Mouse (Mus musculus) intestine, embryonic 15.5 days (tissue): ENCODE results near the gene Synj2bp. TPM values are rescaled to one million over a fixed set of nuclear protein-coding genes. Genes with fewer than 3 reads are reported as not detected.
"Not testable (repeated sequence)": the region's sequence is repeated elsewhere in the genome, so short reads cannot be mapped to it uniquely, and the experiment has no call there.

Experiments used
- ATAC-seq: fragments of 200-750 bp; cut with Nextera tagmentation; 2 replicates; pipeline ENCODE4 v1.8.0; 2017; ENCODE audit warnings: moderate TSS enrichment, moderate library complexity
- H3K27ac ChIP-seq: fragments of 300-500 bp; sonication (generic); 2 replicates; pipeline ENCODE4 v1.5.1; 2015; ENCODE audit warnings: mild to moderate bottlenecking, inconsistent platforms
- H3K27me3 ChIP-seq: fragments of 300-500 bp; sonication (generic); replicated peaks from 2 replicates; pipeline ENCODE4 v1.6.1; 2015; ENCODE audit warnings: inconsistent platforms
- H3K36me3 ChIP-seq: fragments of 300-500 bp; sonication (generic); 2 replicates; pipeline ENCODE4 v1.6.1; 2015; ENCODE audit warnings: inconsistent platforms
- H3K4me1 ChIP-seq: fragments of 300-500 bp; sonication (generic); replicated peaks from 2 replicates; pipeline ENCODE4 v1.6.1; 2015; ENCODE audit warnings: inconsistent platforms
- H3K4me2 ChIP-seq: fragments of 300-500 bp; sonication (generic); replicated peaks from 2 replicates; pipeline ENCODE4 v1.6.1; 2015; ENCODE audit warnings: mild to moderate bottlenecking, inconsistent platforms
- H3K4me3 ChIP-seq: fragments of 300-500 bp; sonication (generic); replicated peaks from 2 replicates; pipeline ENCODE4 v1.5.1; 2015; ENCODE audit warnings: inconsistent platforms
- H3K9ac ChIP-seq: fragments of 300-500 bp; sonication (generic); 2 replicates; pipeline ENCODE4 v1.6.1; 2015; ENCODE audit warnings: inconsistent platforms
- H3K9me3 ChIP-seq: fragments of 300-500 bp; sonication (generic); 2 replicates; pipeline ENCODE4 v1.6.1; 2016; ENCODE audit warnings: inconsistent platforms
- WGBS: fragments of 180-500 bp; shearing (Covaris S2); methylation state at CpG from one replicate; pipeline ENCODE4 v1.1.7; 2015; 5-methylcytosine and 5-hydroxymethylcytosine counted together
- polyA plus RNA-seq: library from polyadenylated mRNA; unstranded; fragments of >200 nt; fragmentation: Nextera tagmentation; extraction: Ambion mirVana; gene quantifications from 2 replicates; pipeline ENCODE4 v1.2.1, GENCODE M21; 2015

Gene Synj2bp
- polyA plus RNA-seq: 43.2 and 43.5 TPM in 2 replicates

- ATAC-seq: peak; percentile 96
- Histone ChIP-seq H3K36me3 (no peaks in the 10 kb centered on the region), H3K27ac (peak within 1 kb of the TSS; percentile 76), H3K4me1 (peaks cover 3% of the 10 kb centered on the region; the same call in 1 of the 2 replicates), H3K9me3 (no peaks in the 10 kb centered on the region), H3K27me3 (no peaks in the 10 kb centered on the region), H3K4me3 (peak within 1 kb of the TSS; percentile 82), H3K4me2 (peak within 1 kb of the TSS; percentile 58), H3K9ac (peak within 1 kb of the TSS; percentile 80)
- under 1% methylated on average over 46 of the region's 46 CpGs for WGBS
Measured at GRCm38 (mm10) chr12:81532316-81533028, at the start of gene Synj2bp, which contains the start of gene Gm20498. Synj2bp (minus strand) TSS chr12:81532911. Gm20498 (minus strand) TSS chr12:81532905.

DNA sequence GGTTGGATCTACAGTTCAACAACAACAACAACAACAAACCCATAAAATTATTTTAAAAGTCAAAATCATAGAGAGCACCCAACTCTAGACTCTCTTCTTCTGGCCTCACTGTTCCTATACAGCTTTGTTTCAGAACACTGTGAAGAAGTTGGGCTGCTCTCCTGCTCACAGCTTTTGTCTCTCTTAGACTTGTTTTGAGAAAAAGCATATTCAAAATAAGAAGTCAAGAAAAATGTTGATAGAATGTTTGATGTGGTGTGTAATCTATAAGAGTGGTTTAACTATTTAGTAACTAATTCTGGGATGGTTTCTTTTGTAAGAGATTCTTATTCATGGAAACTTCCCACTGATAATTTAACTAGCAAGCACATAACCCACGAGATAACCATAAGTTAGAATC lies 35.7 kb upstream of the Synj2bp start, which contains the start of gene Adam21:
Adam21 (minus strand) TSS at position 101 of the 400 bp plus-strand sequence.
- H3K9me3 ChIP-seq: no peaks in the 10 kb centered on the region
- no peaks in the 10 kb centered on the region for H3K4me1 ChIP-seq
- no peak within 1 kb of the TSS for H3K4me2 ChIP-seq
- no peak within 1 kb of the TSS for H3K27ac ChIP-seq
- no peaks in the 10 kb centered on the region; the same call in 1 of the 2 replicates for H3K36me3 ChIP-seq
- ATAC-seq: no peak
- 88% methylated on average over 1 of the region's 1 CpGs for whole genome bisulfite sequencing
- H3K27me3 ChIP-seq: no peaks in the 10 kb centered on the region
- no peak within 1 kb of the TSS for H3K4me3 ChIP-seq
- no peak within 1 kb of the TSS for H3K9ac ChIP-seq

GRCm38 (mm10) chr12:81567931-81568330 lies 35.2 kb upstream of the Synj2bp start:
- Histone ChIP-seq H3K27me3 (no peaks in the 10 kb centered on the region), H3K4me1 (no peaks in the 10 kb centered on the region), H3K4me3 (no peak overlapping the region), H3K9me3 (no peaks in the 10 kb centered on the region), H3K9ac (no peak overlapping the region), H3K4me2 (no peak overlapping the region), H3K36me3 (no peaks in the 10 kb centered on the region; the same call in 1 of the 2 replicates), H3K27ac (no peak overlapping the region)
- no peak for ATAC-seq
- WGBS: 88% methylated on average over 5 of the region's 5 CpGs

DNA sequence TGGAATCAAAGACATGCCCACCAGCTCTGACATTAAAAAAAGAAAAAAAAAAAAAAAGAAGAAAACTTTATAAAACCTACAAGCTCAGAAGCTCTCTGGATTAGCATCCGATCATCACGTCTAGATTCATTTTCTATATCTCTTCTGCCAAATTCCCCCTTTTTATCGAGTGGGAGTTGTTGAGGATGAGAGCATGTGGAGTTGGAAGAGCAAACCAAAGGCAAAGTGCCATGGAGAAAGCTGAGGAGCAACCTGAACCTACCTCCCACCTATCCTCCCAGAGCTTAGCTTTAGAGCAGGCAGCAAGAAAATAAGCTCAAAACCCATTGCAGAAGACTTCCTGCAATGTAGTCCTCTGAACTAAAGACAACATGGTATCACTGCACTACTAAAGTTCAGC lies 31.5 kb upstream of the Synj2bp start:
- no peaks in the 10 kb centered on the region for H3K9me3 ChIP-seq
- no peaks in the 10 kb centered on the region for H3K27me3 ChIP-seq
- no peak overlapping the region for H3K27ac ChIP-seq
- no peak for ATAC-seq
- H3K4me1 ChIP-seq: no peaks in the 10 kb centered on the region
- H3K9ac ChIP-seq: no peak overlapping the region
- no peak overlapping the region for H3K4me2 ChIP-seq
- WGBS: over 99% methylated on average over 3 of the region's 3 CpGs
- H3K36me3 ChIP-seq: no peaks in the 10 kb centered on the region
- H3K4me3 ChIP-seq: no peak overlapping the region

DNA sequence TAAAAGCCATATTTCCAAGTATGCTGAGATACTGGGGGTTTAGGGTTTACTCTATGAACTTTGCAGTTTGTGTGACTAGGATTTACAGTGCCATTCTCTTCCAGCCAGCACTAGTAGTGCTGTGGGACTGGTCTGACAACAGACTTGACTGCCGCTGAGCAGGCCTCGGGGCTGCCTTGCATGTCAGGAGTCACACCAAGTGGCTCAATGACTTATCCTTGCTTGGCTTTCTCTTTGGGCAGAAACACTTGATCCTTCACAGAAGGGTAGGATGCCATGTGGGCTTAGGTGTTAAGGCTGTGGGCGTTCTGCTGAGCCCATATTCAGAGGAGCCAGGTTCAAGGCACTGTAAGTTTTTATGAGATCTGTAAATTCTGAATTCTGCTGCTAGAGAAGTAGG lies 16.6 kb upstream of the Synj2bp start:
- no peaks in the 10 kb centered on the region for H3K4me1 ChIP-seq
- H3K36me3 ChIP-seq: no peaks in the 10 kb centered on the region
- H3K27ac ChIP-seq: no peak overlapping the region
- no peak for ATAC-seq
- H3K9me3 ChIP-seq: no peaks in the 10 kb centered on the region
- no peak overlapping the region for H3K9ac ChIP-seq
- 90% methylated on average over 3 of the region's 3 CpGs for WGBS
- no peak overlapping the region for H3K4me2 ChIP-seq
- no peak overlapping the region for H3K4me3 ChIP-seq
- no peaks in the 10 kb centered on the region for H3K27me3 ChIP-seq

- Histone ChIP-seq H3K9me3 (no peaks in the 10 kb centered on the region), H3K27ac (no peak overlapping the region), H3K4me1 (no peaks in the 10 kb centered on the region), H3K27me3 (no peaks in the 10 kb centered on the region), H3K4me2 (no peak overlapping the region), H3K9ac (no peak overlapping the region), H3K4me3 (no peak overlapping the region), H3K36me3 (no peaks in the 10 kb centered on the region)
- 66% methylated on average over 4 of the region's 4 CpGs for WGBS
- ATAC-seq: no peak
Measured at GRCm38 (mm10) chr12:81547163-81547562, 14.5 kb upstream of the Synj2bp start.

DNA sequence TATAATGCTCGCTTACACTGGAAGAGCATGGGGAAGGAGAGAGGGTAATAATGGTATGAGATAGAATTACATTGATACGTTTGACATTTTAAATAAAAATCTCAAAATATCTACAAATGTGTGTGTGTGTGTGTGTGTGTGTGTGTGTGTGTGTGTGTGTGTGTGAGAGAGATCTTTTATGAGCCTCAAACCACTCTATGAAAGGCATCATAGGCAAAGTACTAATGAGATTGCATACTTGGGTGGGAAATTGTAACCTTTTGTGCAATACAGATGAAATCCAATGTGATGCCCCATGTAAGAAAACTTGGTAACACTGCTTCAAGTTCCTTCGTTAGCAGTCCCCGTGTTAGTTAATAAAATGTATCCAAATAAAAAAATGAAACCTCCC lies 313 bp upstream of the Synj2bp start:
- Histone ChIP-seq H3K9ac (0 out of 2 replicates have a peak overlapping the region, but pooled peaks have one; percentile 80), H3K4me3 (peak overlapping the region; percentile 82), H3K4me2 (peak overlapping the region; percentile 58), H3K27me3 (no peaks in the 10 kb centered on the region), H3K36me3 (no peaks in the 10 kb centered on the region), H3K9me3 (no peaks in the 10 kb centered on the region), H3K27ac (0 out of 2 replicates have a peak overlapping the region, but pooled peaks have one; percentile 76), H3K4me1 (peaks cover 3% of the 10 kb centered on the region; the same call in 1 of the 2 replicates)
- peak; percentile 39 for ATAC-seq
- WGBS: 40% methylated on average over 4 of the region's 4 CpGs

DNA sequence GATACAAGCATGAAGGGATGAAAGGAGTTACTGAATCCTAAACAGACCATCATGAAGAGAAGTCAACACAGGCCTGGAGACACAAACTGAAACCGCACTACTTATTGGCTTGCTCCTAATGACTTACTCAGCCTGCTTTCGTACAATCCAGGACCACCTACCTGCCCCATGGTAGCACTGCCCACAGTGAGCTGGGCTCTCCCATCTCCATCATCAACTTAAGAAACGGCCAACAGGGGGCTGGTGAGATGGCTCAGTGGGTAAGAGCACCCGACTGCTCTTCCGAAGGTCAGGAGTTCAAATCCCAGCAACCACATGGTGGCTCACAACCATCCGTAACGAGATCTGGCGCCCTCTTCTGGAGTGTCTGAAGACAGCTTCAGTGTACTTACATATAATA lies 2.1 kb downstream of the Synj2bp start:
- not testable (repeated sequence) for H3K4me3 ChIP-seq, H3K27ac ChIP-seq, ATAC-seq, H3K36me3 ChIP-seq, H3K4me1 ChIP-seq, H3K27me3 ChIP-seq, H3K9me3 ChIP-seq, H3K9ac ChIP-seq, H3K4me2 ChIP-seq
- WGBS: 75% methylated on average over 8 of the region's 8 CpGs

DNA sequence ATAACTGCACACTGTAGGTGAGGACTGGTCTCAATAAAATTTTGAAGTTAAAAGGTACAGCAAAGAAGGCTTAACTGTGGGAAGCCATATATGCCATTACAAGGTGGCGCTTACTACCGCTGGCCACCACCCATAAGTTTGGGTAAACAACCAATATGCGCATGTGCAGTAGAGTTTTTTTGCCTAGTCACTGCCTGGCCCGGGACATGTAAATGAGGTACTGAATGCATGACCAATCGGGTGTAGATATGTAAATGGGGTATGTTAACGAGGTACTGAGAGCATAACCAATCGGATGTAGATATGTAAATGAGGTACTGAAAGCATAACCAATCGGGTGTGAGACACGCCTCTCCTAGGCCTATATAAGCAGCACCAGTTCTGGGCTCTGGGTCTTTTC lies 35.8 kb downstream of the Synj2bp start:
- H3K4me3 ChIP-seq, H3K9ac ChIP-seq, H3K27me3 ChIP-seq, H3K27ac ChIP-seq, H3K4me2 ChIP-seq, H3K4me1 ChIP-seq, ATAC-seq, H3K36me3 ChIP-seq, H3K9me3 ChIP-seq: not testable (repeated sequence)
- WGBS: 97% methylated on average over 9 of the region's 9 CpGs

DNA sequence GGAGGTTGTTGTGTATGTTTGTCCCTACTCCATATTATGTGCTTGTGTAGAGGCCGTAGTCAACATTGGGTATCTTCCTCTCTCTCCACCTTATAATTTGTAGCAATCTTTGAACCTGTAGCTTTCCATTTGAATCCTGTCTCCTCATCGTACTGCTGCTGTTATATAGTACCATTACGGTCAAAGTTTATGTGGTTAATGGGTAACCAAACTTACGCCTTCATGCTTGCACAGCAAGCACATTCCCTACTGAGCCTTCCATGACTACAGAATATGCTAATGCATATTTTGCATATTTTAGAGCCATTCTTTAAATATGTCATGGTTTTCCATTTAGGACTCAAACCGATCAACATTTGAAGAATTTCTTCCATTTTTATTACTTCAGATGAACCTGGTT lies 42.2 kb downstream of the Synj2bp start:
- H3K4me1 ChIP-seq: no peaks in the 10 kb centered on the region
- WGBS: 74% methylated on average over 5 of the region's 5 CpGs
- no peak overlapping the region for H3K4me3 ChIP-seq
- no peaks in the 10 kb centered on the region for H3K36me3 ChIP-seq
- no peaks in the 10 kb centered on the region for H3K27me3 ChIP-seq
- no peak overlapping the region for H3K4me2 ChIP-seq
- H3K27ac ChIP-seq: no peak overlapping the region
- peak; percentile 83 for ATAC-seq
- H3K9ac ChIP-seq: no peak overlapping the region
- no peaks in the 10 kb centered on the region for H3K9me3 ChIP-seq

GRCm38 (mm10) chr12:81485311-81485710 lies 47.4 kb downstream of the Synj2bp start:
- H3K4me3 ChIP-seq: peak overlapping the region; percentile 76
- no peak overlapping the region for H3K9ac ChIP-seq
- H3K4me1 ChIP-seq: no peaks in the 10 kb centered on the region
- peak; percentile 24 for ATAC-seq
- H3K27me3 ChIP-seq: no peaks in the 10 kb centered on the region
- H3K9me3 ChIP-seq: no peaks in the 10 kb centered on the region
- 39% methylated on average over 6 of the region's 6 CpGs for WGBS
- H3K36me3 ChIP-seq: no peaks in the 10 kb centered on the region
- no peak overlapping the region for H3K27ac ChIP-seq
- H3K4me2 ChIP-seq: peak overlapping the region; percentile 62

DNA sequence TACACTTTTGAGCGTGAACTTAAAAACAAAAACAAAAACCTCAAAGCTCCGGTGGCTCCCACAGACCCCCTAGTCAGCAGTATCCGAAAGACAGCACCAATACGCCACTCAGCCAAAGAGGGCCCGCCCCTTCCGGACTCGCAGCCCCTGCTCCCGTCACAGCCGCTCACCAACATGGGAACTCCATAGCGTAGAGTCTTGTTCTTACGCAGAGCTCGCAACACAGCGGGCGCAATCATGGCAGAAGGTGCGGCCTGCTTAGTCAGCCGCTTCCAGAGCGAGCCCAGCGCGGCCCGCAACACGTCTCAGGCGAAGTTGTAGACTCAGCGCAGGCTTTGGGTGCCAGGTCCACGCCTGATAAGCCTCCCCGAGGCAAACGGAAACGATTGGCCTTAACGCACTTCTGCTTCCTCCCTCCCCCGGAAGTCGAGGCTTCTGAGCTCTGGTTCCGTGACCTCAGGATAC lies 48.0 kb downstream of the Synj2bp start, which contains the start of gene Cox16:
Cox16 (minus strand) TSS at position 401 of the 465 bp plus-strand sequence.
- Histone ChIP-seq H3K4me1 (no peaks in the 10 kb centered on the region), H3K36me3 (no peaks in the 10 kb centered on the region), H3K27ac (peak within 1 kb of the TSS; percentile 98), H3K4me2 (peak within 1 kb of the TSS; percentile 62), H3K9ac (peak within 1 kb of the TSS; percentile 84), H3K4me3 (peak within 1 kb of the TSS; percentile 76), H3K27me3 (no peaks in the 10 kb centered on the region), H3K9me3 (no peaks in the 10 kb centered on the region)
- peak; percentile 99 for ATAC-seq
- under 1% methylated on average over 31 of the region's 31 CpGs for WGBS
